Mouse (Mus musculus) frontal cortex, postnatal 36 days (tissue): ENCODE measurements around the gene Olfr1154.

Source experiments
- DNase-seq, 2 experiments: peaks; one replicate each; pipeline ENCODE4 v3.0.0; 2022; ENCODE audit warnings: low spot score in 2 of 2

The Olfr1154 gene

GRCm38 (mm10) chr2:87905066-87905465 lies at the start of gene Olfr1154:
TSS of gene Olfr1154 (minus strand) at chr2:87905166.
- no peak for DNase-seq

GRCm38 (mm10) chr2:87953000-87953399 lies 48.0 kb upstream of the Olfr1154 start, which contains the start of gene Olfr1156:
TSS of gene Olfr1156 (minus strand) at chr2:87953100.
- no peak for DNase-seq

GRCm38 (mm10) chr2:87945037-87945436 lies 40.1 kb upstream of the Olfr1154 start, which contains the start of gene Olfr1155:
TSS of gene Olfr1155 (minus strand) at chr2:87945137.
- DNase-seq: no peak

GRCm38 (mm10) chr2:87894662-87895061 lies 10.3 kb downstream of the Olfr1154 start, which contains the start of gene Olfr1153:
TSS of gene Olfr1153 (plus strand) at chr2:87894962.
- DNase-seq: no peak

- DNase-seq: no peak
These were observed 38.8 kb downstream of the Olfr1154 start, which contains the start of gene Olfr1152 for GRCm38 (mm10) chr2:87866192-87866591. TSS of gene Olfr1152 (plus strand) at chr2:87866492.

GRCm38 (mm10) chr2:87855562-87855961 lies 49.4 kb downstream of the Olfr1154 start, which contains the start of gene Olfr1151:
TSS of gene Olfr1151 (plus strand) at chr2:87855862.
- no peak for DNase-seq
